Mouse (Mus musculus) left cerebral cortex, adult 2 months (tissue): ENCODE results near the gene Acsbg1. TPM values are rescaled to one million over a fixed set of nuclear protein-coding genes. Genes with fewer than 3 reads are reported as not detected.

Source experiments
- DNase-seq, 2 experiments: peaks; one replicate each; pipeline ENCODE4 v3.0.0; 2021 to 2022; ENCODE audit warnings: low spot score in 2 of 2, mixed read lengths in 1 of 2; ENCODE audit errors: extremely low spot score in 1 of 2
- H3K27ac ChIP-seq: fragments of 200-600 bp; 2 replicates; pipeline ENCODE4 v1.8.1; 2022
- H3K4me3 ChIP-seq: fragments of 200-600 bp; 2 replicates; pipeline ENCODE4 v1.8.1; 2022
- CTCF ChIP-seq: fragments of 200-600 bp; IDR thresholded peaks from 2 replicates; pipeline ENCODE4 v1.8.1; 2022; ENCODE audit warnings: antibody characterized with exemption, mild to moderate bottlenecking, moderate library complexity
- intact Hi-C: fragments of 180-260 bp; cut with DNase I; formaldehyde crosslinking; loops from one replicate; pipeline ENCODE4 v1.15.1; 2025
- microRNA-seq, 2 experiments: library from miRNA; unstranded; fragments of <30 nt; microRNA quantifications; one replicate each; pipeline ENCODE4 v1.2.0; 2021
- total RNA-seq, 2 experiments: library from RNA; stranded (reverse); gene quantifications; 2 replicates each; pipeline ENCODE4 v1.2.3; 2021

Acsbg1 gene
- total RNA-seq, 2 experiments from 2014 or later: 114 to 132 TPM

DNA sequence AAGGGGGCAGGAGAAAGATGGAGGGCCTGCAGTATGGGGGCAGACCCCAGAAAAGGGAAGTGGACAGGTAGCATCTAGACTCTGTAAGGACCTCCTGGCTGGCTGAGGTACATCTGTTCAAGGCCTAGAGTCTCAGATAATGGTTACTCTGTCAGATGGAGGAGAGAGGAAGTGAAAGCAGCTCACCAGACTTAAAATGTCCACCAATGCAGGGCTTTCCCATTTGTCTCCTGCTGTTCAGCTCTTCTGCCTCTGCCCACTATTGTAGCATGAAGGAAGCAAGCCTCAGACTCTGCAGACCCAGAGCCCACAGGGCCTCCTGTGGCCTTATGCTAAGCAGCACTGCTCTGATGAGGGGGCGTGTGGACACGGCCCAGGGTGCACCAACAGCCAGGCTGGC, 106.6 kb downstream of the Acsbg1 start:
- no peak overlapping the region for H3K27ac ChIP-seq
- no peak for DNase-seq
- no peak for TF ChIP-seq CTCF
- no peak overlapping the region for H3K4me3 ChIP-seq
- intact Hi-C loops: no loop called here

Small RNA genes lying within 50 kb of the gene (microRNA-seq; reads per million reads assigned to microRNA genes)
- 0.48 to 0.97 reads per million in 2 experiments for gene Mir5710

Other genes starting within 250 kb of the Acsbg1 start
- 100 to 1,000 TPM; 203 to 220 TPM for gene Dmxl2, start 160.2 kb downstream of the Acsbg1 start, total RNA-seq
- gene Sh2d7, start 122.9 kb downstream of the Acsbg1 start, total RNA-seq: under 1 TPM in 1 of 2 experiments, not detected in 1; 0.11 TPM
- gene Cib2, start 101.7 kb downstream of the Acsbg1 start, total RNA-seq: 10 to 100 TPM; 22.0 to 24.2 TPM
- 100 to 1,000 TPM; 179 to 187 TPM for gene Idh3a, start 75.5 kb downstream of the Acsbg1 start, total RNA-seq
- gene Dnaja4, start 37.0 kb upstream of the Acsbg1 start, total RNA-seq: 10 to 100 TPM; 40.3 to 44.1 TPM
- 10 to 100 TPM; 49.7 to 62.1 TPM for gene Wdr61, start 72.6 kb upstream of the Acsbg1 start, total RNA-seq
- 1 to 10 TPM; 1.4 to 2.9 TPM for gene Crabp1, start 102.9 kb upstream of the Acsbg1 start, total RNA-seq
- gene Ireb2, start 201.9 kb upstream of the Acsbg1 start, total RNA-seq: 10 to 100 TPM; 48.0 to 52.2 TPM